Mouse (Mus musculus) heart, embryonic 15.5 days (tissue): ENCODE measurements at regions not wholly inside any gene's neighbourhood (a gene's known extent, or its start where the extent isn't known, plus 50 kb on each side); places are given as distances from the start of the nearest gene placed in this dataset.
A peak's percentile ranks its signal among the peaks of the same experiment; 100 is the strongest.

Source experiments
- ATAC-seq: fragments of 200-750 bp; cut with Nextera tagmentation; replicated peaks from 2 replicates; pipeline ENCODE4 v1.8.0; 2017; ENCODE audit warnings: low read depth, moderate TSS enrichment; ENCODE audit not compliant: insufficient number of reproducible peaks, insufficient read depth, low FRiP score
- H3K27ac ChIP-seq: fragments of 300-500 bp; sonication (generic); 2 replicates; pipeline ENCODE4 v1.5.1; 2015; ENCODE audit warnings: mild to moderate bottlenecking, inconsistent platforms
- H3K27me3 ChIP-seq: fragments of 300-500 bp; sonication (generic); 2 replicates; pipeline ENCODE4 v1.6.1; 2015; ENCODE audit warnings: inconsistent platforms
- H3K36me3 ChIP-seq: fragments of 300-500 bp; sonication (generic); 2 replicates; pipeline ENCODE4 v1.6.1; 2015; ENCODE audit warnings: mild to moderate bottlenecking, inconsistent platforms
- H3K4me1 ChIP-seq: fragments of 300-500 bp; sonication (generic); replicated peaks from 2 replicates; pipeline ENCODE4 v1.6.1; 2015; ENCODE audit warnings: inconsistent platforms
- H3K4me2 ChIP-seq: fragments of 300-500 bp; sonication (generic); 2 replicates; pipeline ENCODE4 v1.6.1; 2015; ENCODE audit warnings: inconsistent platforms, mild to moderate bottlenecking, moderate library complexity
- H3K4me3 ChIP-seq: fragments of 300-500 bp; sonication (generic); 2 replicates; pipeline ENCODE4 v1.5.1; 2015; ENCODE audit warnings: mild to moderate bottlenecking, inconsistent platforms
- H3K9ac ChIP-seq: fragments of 300-500 bp; sonication (generic); 2 replicates; pipeline ENCODE4 v1.6.1; 2015; ENCODE audit warnings: mild to moderate bottlenecking, inconsistent platforms
- H3K9me3 ChIP-seq: fragments of 300-500 bp; sonication (generic); replicated peaks from 2 replicates; pipeline ENCODE4 v1.6.1; 2016; ENCODE audit warnings: inconsistent platforms
- WGBS: fragments of 180-500 bp; shearing (Covaris S2); methylation state at CpG from one replicate; pipeline ENCODE4 v1.1.7; 2015; ENCODE audit warnings: mixed read lengths; 5-methylcytosine and 5-hydroxymethylcytosine counted together

- Histone ChIP-seq H3K27ac (no peak overlapping the region), H3K9ac (no peak overlapping the region), H3K9me3 (no peaks in the 10 kb centered on the region), H3K4me3 (no peak overlapping the region), H3K27me3 (no peaks in the 10 kb centered on the region), H3K4me1 (peaks cover 5% of the 10 kb centered on the region; the same call in 1 of the 2 replicates), H3K4me2 (no peak overlapping the region), H3K36me3 (no peaks in the 10 kb centered on the region)
- no peak for ATAC-seq
- WGBS: 90% methylated on average over 4 of the region's 4 CpGs
These were observed 63.6 kb downstream of the 4930564D02Rik start for GRCm38 (mm10) chr3:105130228-105130627.

- no peaks in the 10 kb centered on the region for H3K9me3 ChIP-seq
- H3K36me3 ChIP-seq: no peaks in the 10 kb centered on the region
- ATAC-seq: no peak
- no peak overlapping the region for H3K27ac ChIP-seq
- H3K9ac ChIP-seq: no peak overlapping the region
- no peak overlapping the region for H3K4me2 ChIP-seq
- no peak overlapping the region for H3K4me3 ChIP-seq
- H3K27me3 ChIP-seq: no peaks in the 10 kb centered on the region
- H3K4me1 ChIP-seq: peaks cover 5% of the 10 kb centered on the region; the same call in 1 of the 2 replicates
- 81% methylated on average over 6 of the region's 6 CpGs for WGBS
These were observed 64.4 kb downstream of the 4930564D02Rik start for GRCm38 (mm10) chr3:105131053-105131452.

- WGBS: 69% methylated on average over 4 of the region's 4 CpGs
- H3K9ac ChIP-seq: no peak overlapping the region
- H3K4me3 ChIP-seq: no peak overlapping the region
- no peak for ATAC-seq
- H3K4me1 ChIP-seq: no peaks in the 10 kb centered on the region; the same call in 1 of the 2 replicates
- H3K27me3 ChIP-seq: no peaks in the 10 kb centered on the region
- no peak overlapping the region for H3K4me2 ChIP-seq
- no peaks in the 10 kb centered on the region for H3K9me3 ChIP-seq
- no peaks in the 10 kb centered on the region for H3K36me3 ChIP-seq
- no peak overlapping the region for H3K27ac ChIP-seq
These were observed 66.4 kb downstream of the 4930564D02Rik start for GRCm38 (mm10) chr3:105133011-105133410.

GRCm38 (mm10) chr3:105141170-105141971 is 74.7 kb downstream of the 4930564D02Rik start:
- 63% methylated on average over 14 of the region's 14 CpGs for WGBS
- Histone ChIP-seq H3K36me3 (no peaks in the 10 kb centered on the region), H3K27me3 (no peaks in the 10 kb centered on the region), H3K4me3 (no peak overlapping the region), H3K27ac (no peak overlapping the region), H3K9ac (no peak overlapping the region), H3K4me1 (no peaks in the 10 kb centered on the region), H3K4me2 (no peak overlapping the region), H3K9me3 (no peaks in the 10 kb centered on the region)
- no peak for ATAC-seq

GRCm38 (mm10) chr3:105142631-105143030 is 76.0 kb downstream of the 4930564D02Rik start:
- no peaks in the 10 kb centered on the region for H3K4me1 ChIP-seq
- no peak overlapping the region for H3K27ac ChIP-seq
- no peak overlapping the region for H3K9ac ChIP-seq
- H3K27me3 ChIP-seq: no peaks in the 10 kb centered on the region
- H3K4me3 ChIP-seq: no peak overlapping the region
- H3K9me3 ChIP-seq: no peaks in the 10 kb centered on the region
- no peak overlapping the region for H3K4me2 ChIP-seq
- ATAC-seq: no peak
- no peaks in the 10 kb centered on the region for H3K36me3 ChIP-seq

- H3K36me3 ChIP-seq: no peaks in the 10 kb centered on the region
- peaks cover 12% of the 10 kb centered on the region for H3K4me1 ChIP-seq
- H3K27ac ChIP-seq: no peak overlapping the region
- H3K4me3 ChIP-seq: no peak overlapping the region
- H3K9ac ChIP-seq: no peak overlapping the region
- no peaks in the 10 kb centered on the region for H3K9me3 ChIP-seq
- ATAC-seq: peak; percentile 58
- 13% methylated on average over 11 of the region's 11 CpGs for WGBS
- no peak overlapping the region for H3K4me2 ChIP-seq
- H3K27me3 ChIP-seq: no peaks in the 10 kb centered on the region
These were observed 85.0 kb downstream of the 4930564D02Rik start for GRCm38 (mm10) chr3:105151475-105152157.

GRCm38 (mm10) chr3:105152158-105152541 is 85.5 kb downstream of the 4930564D02Rik start:
- Histone ChIP-seq H3K27ac (no peak overlapping the region; the same call in 1 of the 2 replicates), H3K9ac (no peak overlapping the region), H3K4me3 (no peak overlapping the region), H3K9me3 (no peaks in the 10 kb centered on the region), H3K4me2 (no peak overlapping the region), H3K4me1 (peaks cover 12% of the 10 kb centered on the region), H3K36me3 (no peaks in the 10 kb centered on the region), H3K27me3 (no peaks in the 10 kb centered on the region)
- 30% methylated on average over 1 of the region's 1 CpGs for WGBS
- no peak for ATAC-seq

GRCm38 (mm10) chr3:105158376-105158775 is 91.7 kb downstream of the 4930564D02Rik start:
- ATAC-seq: no peak
- no peak overlapping the region for H3K9ac ChIP-seq
- H3K4me1 ChIP-seq: no peaks in the 10 kb centered on the region
- no peaks in the 10 kb centered on the region for H3K27me3 ChIP-seq
- H3K4me2 ChIP-seq: no peak overlapping the region
- 62% methylated on average over 2 of the region's 2 CpGs for WGBS
- no peak overlapping the region for H3K27ac ChIP-seq
- H3K9me3 ChIP-seq: no peaks in the 10 kb centered on the region
- no peaks in the 10 kb centered on the region for H3K36me3 ChIP-seq
- no peak overlapping the region for H3K4me3 ChIP-seq

GRCm38 (mm10) chr3:105165355-105165754 is 98.7 kb downstream of the 4930564D02Rik start:
- WGBS: 51% methylated on average over 2 of the region's 2 CpGs
- H3K27ac ChIP-seq: no peak overlapping the region
- no peak overlapping the region for H3K4me3 ChIP-seq
- H3K4me2 ChIP-seq: no peak overlapping the region
- no peaks in the 10 kb centered on the region for H3K36me3 ChIP-seq
- no peaks in the 10 kb centered on the region for H3K4me1 ChIP-seq
- no peaks in the 10 kb centered on the region for H3K27me3 ChIP-seq
- ATAC-seq: no peak
- H3K9me3 ChIP-seq: no peaks in the 10 kb centered on the region
- H3K9ac ChIP-seq: no peak overlapping the region

- Histone ChIP-seq H3K9ac (no peak overlapping the region), H3K9me3 (no peaks in the 10 kb centered on the region), H3K27ac (no peak overlapping the region), H3K27me3 (no peaks in the 10 kb centered on the region), H3K4me1 (no peaks in the 10 kb centered on the region), H3K36me3 (no peaks in the 10 kb centered on the region), H3K4me2 (no peak overlapping the region), H3K4me3 (no peak overlapping the region)
- no peak for ATAC-seq
- WGBS: 57% methylated on average over 4 of the region's 4 CpGs
These were observed 102.5 kb downstream of the 4930564D02Rik start for GRCm38 (mm10) chr3:105169117-105169516.

GRCm38 (mm10) chr3:105171527-105171926 is 104.9 kb downstream of the 4930564D02Rik start:
- H3K4me2 ChIP-seq: no peak overlapping the region
- H3K9ac ChIP-seq: no peak overlapping the region
- H3K36me3 ChIP-seq: no peaks in the 10 kb centered on the region
- 63% methylated on average over 5 of the region's 5 CpGs for WGBS
- H3K9me3 ChIP-seq: no peaks in the 10 kb centered on the region
- no peak for ATAC-seq
- no peaks in the 10 kb centered on the region for H3K27me3 ChIP-seq
- H3K27ac ChIP-seq: no peak overlapping the region
- no peak overlapping the region for H3K4me3 ChIP-seq
- no peaks in the 10 kb centered on the region for H3K4me1 ChIP-seq

GRCm38 (mm10) chr3:105172054-105172453 is 105.4 kb downstream of the 4930564D02Rik start:
- WGBS: 57% methylated on average over 1 of the region's 1 CpGs
- Histone ChIP-seq H3K9me3 (no peaks in the 10 kb centered on the region), H3K4me3 (no peak overlapping the region), H3K4me2 (no peak overlapping the region), H3K36me3 (no peaks in the 10 kb centered on the region), H3K27ac (no peak overlapping the region), H3K27me3 (no peaks in the 10 kb centered on the region), H3K4me1 (no peaks in the 10 kb centered on the region), H3K9ac (no peak overlapping the region)
- no peak for ATAC-seq
